Mouse (Mus musculus): Measurements from ENCODE around the gene Satb1.
A peak's percentile ranks its signal among the peaks of the same experiment; 100 is the strongest.

Satb1 gene

GRCm38 (mm10) chr17:51814301-51814700, 18.8 kb downstream of the Satb1 start:
- DNase-seq, result no peak

- DNase-seq, result no peak
These were observed 19.3 kb downstream of the Satb1 start for GRCm38 (mm10) chr17:51813784-51814120.

DNA sequence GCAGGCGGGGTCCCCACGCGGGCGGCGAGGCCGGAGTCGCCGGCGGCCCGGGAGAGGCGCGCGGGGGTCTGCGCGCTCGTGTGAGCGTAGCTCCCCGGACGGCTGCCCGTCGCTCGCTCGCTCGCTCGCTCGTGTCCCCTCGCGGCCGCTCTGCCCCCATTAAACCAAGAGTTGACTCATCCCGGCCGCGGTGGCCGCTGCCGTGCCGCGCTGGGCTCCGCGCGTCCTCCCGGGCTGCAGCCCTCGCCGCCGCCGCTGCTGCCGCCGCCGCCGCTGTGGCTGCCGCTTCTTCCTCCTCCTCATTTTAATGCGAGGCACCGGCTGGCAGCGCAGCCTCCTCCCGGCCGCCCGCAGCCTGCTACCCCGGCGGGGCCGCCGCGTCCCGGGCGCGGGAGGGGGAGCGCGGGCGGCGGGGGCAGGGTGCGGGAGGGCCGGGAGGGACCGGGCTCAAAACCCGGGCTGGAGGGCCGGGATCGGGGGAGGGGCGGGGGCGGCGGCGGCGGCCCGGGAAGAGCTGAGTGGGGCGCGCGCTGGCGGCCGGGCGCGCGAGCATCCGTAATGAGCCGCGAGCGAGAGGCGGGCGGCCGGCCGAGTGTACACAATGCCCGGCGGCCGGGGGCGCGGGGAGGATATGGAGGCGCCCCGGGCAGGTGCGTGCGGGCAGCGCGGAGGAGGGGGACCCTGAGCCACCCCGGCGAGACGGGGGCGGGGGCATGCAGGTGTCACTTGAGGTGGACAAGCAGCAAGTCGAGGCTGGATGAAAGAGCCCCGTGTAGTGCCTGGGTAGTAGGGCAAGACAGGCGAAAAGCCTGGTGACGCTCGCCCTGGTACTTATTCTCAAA, 19.9 kb downstream of the Satb1 start:
- peak; percentile 66 for DNase-seq

DNA sequence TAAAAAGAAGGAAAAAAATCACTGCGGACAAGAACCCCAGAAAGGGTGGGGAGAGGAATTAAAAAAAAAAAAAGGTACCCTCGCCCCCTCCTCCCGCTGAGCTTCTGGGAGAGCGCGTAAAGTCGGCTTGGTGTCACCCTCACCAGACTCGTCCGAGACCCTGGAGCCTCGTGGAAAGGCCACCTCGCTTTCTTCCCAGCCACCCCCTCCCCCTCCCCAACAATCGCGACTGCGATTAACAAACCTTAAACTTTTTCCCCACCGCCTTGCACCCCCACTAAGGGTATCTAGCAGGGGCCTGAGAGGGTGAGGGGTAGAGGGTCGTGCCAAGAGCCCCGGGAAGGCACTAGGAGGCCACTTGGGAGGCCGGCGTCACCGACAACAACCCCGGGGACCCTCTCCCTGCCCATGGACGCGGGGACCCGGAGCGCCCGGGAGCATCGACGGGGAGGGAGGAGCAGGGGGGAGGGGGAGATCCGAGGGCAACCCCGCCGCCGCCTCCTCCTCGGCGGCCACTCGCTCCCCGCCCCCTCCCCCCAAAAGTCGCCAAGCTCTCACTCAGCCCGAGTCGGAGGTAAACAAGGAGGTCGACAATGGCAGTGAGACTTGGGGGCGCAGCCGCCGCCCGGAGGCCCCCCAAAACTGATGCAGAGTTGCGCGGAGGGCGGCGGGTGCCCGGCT, 20.7 kb downstream of the Satb1 start:
- DNase-seq, result peak; percentile 21

DNA sequence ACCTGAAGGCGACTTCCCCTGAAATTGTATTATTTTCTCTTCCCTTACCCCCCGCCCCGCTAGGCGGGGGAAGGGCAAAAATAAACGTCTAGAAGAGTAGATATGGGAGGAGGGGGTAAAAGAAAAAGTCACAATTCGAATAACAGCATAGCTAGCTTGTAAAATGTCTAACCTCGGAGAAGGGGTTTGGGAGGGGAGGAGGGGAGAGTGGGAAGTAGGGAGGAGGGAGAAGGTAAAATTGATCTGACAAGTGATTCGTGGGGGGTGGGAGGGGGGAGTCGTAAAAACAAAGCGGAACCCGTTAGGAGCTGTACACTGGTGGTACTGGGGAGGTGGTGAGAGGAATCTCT, 21.2 kb downstream of the Satb1 start:
- DNase-seq, result no peak

DNA sequence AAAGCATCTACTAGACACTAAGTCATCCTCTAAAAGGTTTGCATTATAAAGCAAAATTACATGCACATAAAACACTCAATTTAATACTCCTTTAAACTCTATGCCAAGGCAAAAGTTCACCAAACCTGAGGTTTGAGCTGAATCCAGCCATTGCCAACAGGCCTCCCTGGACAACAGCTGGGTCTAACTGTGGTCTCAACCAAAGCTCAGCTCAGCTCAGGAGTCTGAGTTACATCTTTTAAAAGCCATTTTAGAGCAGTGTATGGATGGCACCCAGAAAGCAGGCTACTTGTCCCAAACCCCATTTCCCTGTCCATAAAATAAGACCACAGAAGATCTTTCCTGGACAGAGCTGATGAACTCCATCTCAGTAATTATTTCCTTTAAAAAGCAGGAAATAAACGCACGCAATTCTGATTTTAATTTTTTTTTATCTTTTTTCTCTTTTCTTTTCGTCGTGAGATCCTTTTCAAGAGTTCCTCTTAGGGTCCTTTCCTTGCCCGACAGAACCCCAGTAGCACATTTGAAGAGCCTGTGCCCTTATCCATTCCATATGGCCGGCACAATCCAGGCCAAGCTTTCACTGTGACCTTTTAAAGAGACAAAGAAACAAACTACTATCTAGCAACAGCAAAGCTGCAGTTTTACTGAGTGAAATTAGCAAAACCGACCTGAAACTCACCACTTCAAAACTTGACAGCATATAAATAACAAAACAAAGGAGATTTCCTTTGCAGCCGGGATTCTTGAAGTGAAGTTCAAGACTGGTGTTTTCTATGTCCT, 21.8 kb downstream of the Satb1 start:
- DNase-seq, result no peak

DNA sequence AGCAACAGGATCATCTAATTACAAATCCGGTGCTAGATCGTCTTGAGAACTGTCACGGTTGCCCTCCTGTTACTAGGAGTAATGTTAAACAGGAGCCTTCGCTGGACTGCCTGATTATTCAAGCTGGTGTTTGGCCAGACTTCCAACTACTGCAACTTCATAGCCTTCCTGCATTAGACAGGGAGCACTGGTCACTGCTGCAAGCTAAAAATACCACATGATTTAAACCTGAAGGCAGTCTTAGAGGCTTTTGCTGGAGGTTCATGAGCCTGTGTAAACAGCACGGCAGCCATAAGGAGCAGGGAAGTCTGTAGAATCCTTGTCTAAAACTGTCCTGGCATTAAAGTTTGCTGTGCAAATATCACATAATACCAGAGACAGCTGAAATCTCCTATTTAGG, 25.7 kb downstream of the Satb1 start:
- peak; percentile 31 for DNase-seq

- DNase-seq, result peak; percentile 29
These were observed 26.7 kb downstream of the Satb1 start for GRCm38 (mm10) chr17:51806124-51806960.

- DNase-seq, result no peak
These were observed 32.9 kb downstream of the Satb1 start for GRCm38 (mm10) chr17:51800208-51800607.

DNA sequence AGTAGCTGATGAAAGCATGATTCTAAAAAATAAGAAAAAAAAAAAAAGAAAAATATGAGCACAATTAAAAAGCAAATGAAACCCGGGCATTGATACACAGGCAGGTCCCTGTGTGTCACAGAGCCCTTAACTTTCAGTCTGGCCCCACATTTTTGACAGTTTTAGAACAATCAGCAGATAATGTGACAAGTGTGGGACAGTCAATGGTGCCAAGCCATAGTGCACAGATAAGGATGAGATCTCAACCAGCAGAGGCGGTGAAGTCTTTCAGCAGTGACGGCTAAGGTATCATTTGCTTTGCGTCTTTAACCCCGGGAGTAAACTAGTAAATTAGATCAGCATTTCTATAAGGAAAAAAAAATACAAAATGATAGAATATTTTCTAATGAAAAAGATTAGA, 36.6 kb downstream of the Satb1 start:
- DNase-seq, result no peak

GRCm38 (mm10) chr17:51791226-51791625, 41.9 kb downstream of the Satb1 start:
- DNase-seq, result no peak

- no peak for DNase-seq
These were observed 42.6 kb downstream of the Satb1 start for GRCm38 (mm10) chr17:51790387-51791060.

DNA sequence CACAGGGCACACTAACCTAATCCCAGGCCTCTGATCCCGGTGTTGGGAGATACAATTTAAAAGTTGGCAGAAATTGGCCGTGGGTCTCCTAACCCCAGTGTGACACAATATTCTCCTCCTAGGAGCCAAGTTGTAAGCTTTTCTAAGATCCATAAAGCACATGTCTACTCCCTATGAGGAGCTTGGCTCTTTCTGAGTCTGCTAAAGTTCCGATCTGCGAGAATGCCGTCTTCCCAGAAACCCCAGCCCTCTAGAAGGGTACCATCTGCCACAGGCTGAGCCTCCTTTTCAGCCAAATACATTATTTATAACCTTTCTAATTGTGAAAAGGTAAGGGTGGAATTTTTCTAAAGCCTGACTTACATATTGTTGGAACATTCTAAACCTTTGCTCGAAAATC, 43.3 kb downstream of the Satb1 start:
- DNase-seq, result no peak

DNA sequence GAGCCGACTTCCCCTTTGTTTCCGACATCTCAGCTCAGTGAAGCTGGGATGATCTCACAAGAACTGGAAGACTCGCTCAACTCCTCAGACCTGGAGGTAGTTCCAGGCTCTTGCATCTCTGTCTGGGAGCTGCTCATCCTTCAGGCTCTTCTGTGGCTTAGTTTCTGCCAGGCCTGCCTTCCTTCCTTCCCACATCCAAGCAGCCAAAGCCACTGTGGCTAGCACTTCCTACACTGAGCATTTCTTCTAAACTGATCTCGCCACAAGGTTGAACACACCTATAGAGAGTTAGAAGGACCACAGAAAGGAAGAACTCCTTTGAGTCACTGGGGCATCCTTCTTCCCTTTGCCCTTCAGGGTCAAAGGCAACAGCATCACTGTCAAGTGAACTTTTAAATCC, 44.0 kb downstream of the Satb1 start:
- no peak for DNase-seq

GRCm38 (mm10) chr17:51787955-51788354, 45.1 kb downstream of the Satb1 start:
- DNase-seq, result no peak

- DNase-seq, result no peak
These were observed 47.0 kb downstream of the Satb1 start for GRCm38 (mm10) chr17:51786050-51786449.

GRCm38 (mm10) chr17:51784935-51785334, 48.2 kb downstream of the Satb1 start:
- DNase-seq, result no peak

- no peak for DNase-seq
These were observed 49.4 kb downstream of the Satb1 start for GRCm38 (mm10) chr17:51783591-51784279.

- DNase-seq, result peak; percentile 22
These were observed 53.1 kb downstream of the Satb1 start for GRCm38 (mm10) chr17:51780036-51780435.

DNA sequence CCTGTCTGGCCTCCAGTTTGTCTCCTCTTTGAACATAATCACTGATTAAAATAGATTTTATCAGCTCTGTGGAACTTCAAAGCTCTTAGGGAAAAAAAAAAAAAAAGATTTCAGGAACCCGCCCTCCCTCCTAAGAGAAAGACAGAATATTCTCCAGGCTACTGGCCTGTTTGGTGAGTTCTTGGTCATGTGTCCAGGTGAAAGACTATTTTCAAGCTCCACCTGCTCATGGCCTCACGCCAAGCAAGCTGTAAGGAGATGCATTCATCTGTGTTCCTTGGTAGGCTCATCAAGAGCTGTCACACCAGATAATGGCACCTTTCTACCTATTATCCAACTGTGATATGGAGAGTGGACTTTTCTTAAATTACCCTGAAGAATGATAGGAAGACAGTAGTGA, 54.1 kb downstream of the Satb1 start:
- DNase-seq, result no peak

DNA sequence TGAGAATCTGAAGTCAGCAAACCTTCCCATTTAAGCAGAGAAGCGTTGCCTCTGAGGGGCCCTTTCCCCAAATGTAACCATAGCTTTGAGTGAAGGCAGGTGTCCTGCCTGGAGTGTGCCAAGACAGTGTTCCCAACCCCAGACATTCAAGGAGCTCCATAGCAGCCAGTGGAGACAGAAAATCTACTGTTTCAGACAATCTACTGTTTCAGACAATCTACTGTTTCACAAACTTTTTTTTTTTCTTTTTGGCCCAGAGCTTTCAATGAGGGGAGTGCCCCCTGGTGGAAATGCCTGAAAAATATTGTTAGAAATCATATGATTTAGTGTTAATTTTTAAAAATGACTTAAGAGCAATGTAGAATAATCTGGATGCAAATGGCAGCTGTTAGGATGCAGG, 55.3 kb downstream of the Satb1 start:
- DNase-seq, result no peak
